Mouse (Mus musculus) E14TG2a.4 (cell line): Measurements from ENCODE around the gene Dynlrb1.

Source experiments
- H3K27me3 ChIP-seq: 2 replicates; pipeline ENCODE4 v1.6.1; 2014; ENCODE audit warnings: low read length, control low read depth; ENCODE audit not compliant: insufficient read depth
- H3K36me3 ChIP-seq: 2 replicates; pipeline ENCODE4 v1.6.1; 2014; ENCODE audit warnings: low read length, control low read depth; ENCODE audit not compliant: insufficient read depth
- H3K4me1 ChIP-seq: replicated peaks from 2 replicates; pipeline ENCODE4 v1.6.1; 2014; ENCODE audit warnings: low read depth, low read length, control low read depth
- H3K4me3 ChIP-seq: replicated peaks from 2 replicates; pipeline ENCODE4 v1.5.1; 2014; ENCODE audit warnings: mild to moderate bottlenecking, low read length
- H3K9me3 ChIP-seq: 2 replicates; pipeline ENCODE4 v1.6.1; 2014; ENCODE audit warnings: low read length, control low read depth
- CTCF ChIP-seq: conservative IDR thresholded peaks from 2 replicates; pipeline ENCODE4 v1.5.1; 2014; ENCODE audit warnings: low read length
- NANOG ChIP-seq: IDR thresholded peaks from 2 replicates; pipeline ENCODE4 v1.6.1; 2014; ENCODE audit warnings: borderline replicate concordance, low read length, mixed read lengths
- POU5F1 ChIP-seq: IDR thresholded peaks from 2 replicates; pipeline ENCODE4 v1.6.1; 2014; ENCODE audit warnings: low read length, borderline replicate concordance

Dynlrb1 gene

DNA sequence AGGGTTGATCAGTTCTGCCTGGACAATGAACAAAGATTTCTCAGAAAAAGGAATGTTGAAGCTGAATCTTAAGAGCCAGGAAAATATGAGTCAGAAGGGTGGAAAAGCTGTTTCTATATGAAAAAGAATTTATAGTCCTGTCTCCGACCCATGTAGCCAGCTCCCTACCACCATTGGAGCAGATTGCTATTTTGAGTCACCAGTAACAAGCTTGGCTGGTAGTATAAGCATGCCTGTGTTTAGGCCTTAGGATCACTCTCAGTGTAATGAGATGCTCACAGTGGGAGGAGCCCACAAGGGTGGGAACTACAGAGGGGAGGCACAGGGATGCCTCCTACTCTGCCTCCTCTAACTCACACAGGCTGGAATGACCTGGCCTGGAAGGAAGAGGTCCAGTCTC is 11.9 kb downstream of the Dynlrb1 start:
- Histone ChIP-seq H3K9me3 (no peaks in the 10 kb centered on the region), H3K36me3 (peaks cover 77% of the 10 kb centered on the region), H3K27me3 (no peaks in the 10 kb centered on the region), H3K4me3 (no peak overlapping the region), H3K4me1 (0 out of 2 replicates have a peak, but pooled peaks cover 3% of the 10 kb centered on the region)
- TF ChIP-seq NANOG (no peak), POU5F1 (no peak), CTCF (no peak)

DNA sequence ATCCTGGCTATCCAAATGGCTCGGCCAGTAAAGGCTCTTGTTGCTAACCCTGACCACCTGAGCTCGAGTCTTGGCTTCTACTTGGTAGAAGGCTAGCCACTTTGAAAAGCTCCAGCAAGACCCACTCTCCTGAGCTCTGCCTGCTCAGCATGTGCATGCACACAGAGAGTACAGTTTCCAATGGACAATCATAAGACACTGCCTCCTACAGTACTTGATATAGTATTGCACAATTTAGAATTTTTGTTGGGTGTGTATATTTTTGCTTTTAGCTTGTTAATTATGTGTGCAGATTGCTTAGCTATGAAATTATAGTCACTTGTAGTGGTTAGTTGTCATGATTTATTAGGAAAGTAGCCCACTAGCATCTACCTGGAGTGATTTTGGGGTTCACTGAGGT is 12.4 kb downstream of the Dynlrb1 start:
- peaks cover 72% of the 10 kb centered on the region for H3K36me3 ChIP-seq
- TF ChIP-seq NANOG: no peak
- no peak for TF ChIP-seq POU5F1
- peak; percentile 26 for TF ChIP-seq CTCF

DNA sequence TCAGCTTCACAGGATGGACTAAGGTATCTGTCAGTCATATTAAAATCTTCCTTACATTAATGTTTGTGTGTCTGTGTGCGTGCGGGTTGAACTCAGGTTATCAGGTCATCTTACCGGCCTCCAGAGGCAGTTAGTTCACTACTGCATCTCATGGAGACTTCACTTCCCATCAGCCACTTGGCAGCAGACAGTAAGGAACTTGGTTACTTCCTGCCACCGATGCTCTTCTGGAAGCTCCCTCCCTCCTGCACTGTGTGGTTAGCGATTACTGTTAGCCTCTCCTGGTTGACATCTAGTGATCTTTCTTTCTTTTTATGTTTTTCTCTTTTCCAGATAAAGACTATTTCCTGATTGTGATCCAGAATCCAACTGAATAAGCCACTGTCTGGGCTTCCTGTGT is 13.3 kb downstream of the Dynlrb1 start:
- Histone ChIP-seq H3K36me3 (peaks cover 64% of the 10 kb centered on the region), H3K4me1 (0 out of 2 replicates have a peak, but pooled peaks cover 3% of the 10 kb centered on the region), H3K9me3 (no peaks in the 10 kb centered on the region), H3K4me3 (no peak overlapping the region), H3K27me3 (no peaks in the 10 kb centered on the region)
- no peak for TF ChIP-seq CTCF
- no peak for TF ChIP-seq NANOG
- TF ChIP-seq POU5F1: no peak

More for the DNA sequence above, 12.4 kb downstream of the Dynlrb1 start:
- Histone ChIP-seq H3K4me3 (no peak overlapping the region), H3K9me3 (no peaks in the 10 kb centered on the region), H3K27me3 (no peaks in the 10 kb centered on the region), H3K4me1 (0 out of 2 replicates have a peak, but pooled peaks cover 3% of the 10 kb centered on the region)

DNA sequence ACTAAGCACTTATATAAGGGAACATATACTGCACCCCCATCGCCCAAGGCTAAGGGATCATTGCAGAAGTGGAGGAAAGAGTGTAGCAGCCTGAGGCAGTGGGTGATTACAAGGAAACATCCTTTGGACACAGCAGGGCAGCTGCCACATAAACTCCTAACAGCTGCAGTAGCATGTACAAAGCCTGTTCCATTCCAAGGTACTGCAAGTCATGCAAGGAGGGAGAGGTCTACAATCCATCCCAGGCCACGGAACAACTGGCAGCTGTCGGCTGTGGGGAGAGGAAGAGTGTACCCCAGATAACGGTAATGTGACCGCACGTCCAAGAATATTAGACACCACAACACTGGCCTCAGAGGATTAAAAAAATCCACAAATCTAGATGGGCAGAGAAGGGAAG is 29.2 kb downstream of the Dynlrb1 start:
- H3K4me3 ChIP-seq: no peak overlapping the region
- H3K9me3 ChIP-seq: no peaks in the 10 kb centered on the region
- TF ChIP-seq POU5F1 (no peak), CTCF (no peak), NANOG (no peak)
- H3K36me3 ChIP-seq: no peaks in the 10 kb centered on the region
- no peaks in the 10 kb centered on the region for H3K27me3 ChIP-seq
- no peaks in the 10 kb centered on the region for H3K4me1 ChIP-seq

DNA sequence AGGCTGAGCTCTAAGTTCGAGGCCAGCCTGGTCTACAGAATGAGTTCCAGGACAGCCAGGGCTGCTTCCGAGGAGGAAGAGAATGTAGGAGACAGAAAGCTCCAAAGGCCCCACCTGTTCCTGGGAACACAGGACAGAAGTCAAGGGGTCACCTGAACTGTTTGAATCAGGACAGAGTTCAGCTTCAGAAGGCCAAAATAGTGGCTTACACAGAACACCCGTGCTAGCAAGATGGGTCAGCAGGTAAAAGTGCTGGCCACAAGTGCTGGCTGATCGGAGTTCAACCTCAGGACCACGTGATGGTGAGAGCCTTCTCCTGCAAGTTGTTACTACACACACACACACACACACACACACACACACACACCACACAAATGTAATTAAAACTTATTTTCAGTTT is 30.6 kb downstream of the Dynlrb1 start:
- Histone ChIP-seq H3K9me3 (no peaks in the 10 kb centered on the region), H3K36me3 (no peaks in the 10 kb centered on the region), H3K27me3 (no peaks in the 10 kb centered on the region), H3K4me1 (no peaks in the 10 kb centered on the region), H3K4me3 (no peak overlapping the region)
- TF ChIP-seq POU5F1: no peak
- TF ChIP-seq CTCF: no peak
- no peak for TF ChIP-seq NANOG

DNA sequence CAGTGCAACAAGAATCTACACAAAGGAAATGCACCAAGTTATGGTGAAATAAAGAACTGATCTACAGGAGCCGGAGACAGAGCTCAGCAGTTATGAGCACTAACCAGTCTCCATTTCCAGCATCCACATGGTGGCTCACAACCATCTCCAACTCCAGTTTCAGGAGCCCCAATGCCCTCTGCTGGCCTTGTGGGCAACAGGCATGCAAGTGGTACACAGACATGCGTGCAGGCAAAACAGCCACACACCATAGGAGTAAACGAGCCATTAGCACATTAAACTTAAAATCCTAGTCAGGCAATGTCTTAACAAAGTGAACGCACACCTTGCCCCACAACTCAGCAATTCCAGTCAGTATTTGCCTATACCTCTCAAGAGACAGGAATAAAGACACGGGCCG is 35.6 kb downstream of the Dynlrb1 start:
- peak; percentile 29 for TF ChIP-seq CTCF
- no peak for TF ChIP-seq NANOG
- Histone ChIP-seq H3K9me3 (no peaks in the 10 kb centered on the region), H3K27me3 (no peaks in the 10 kb centered on the region), H3K4me3 (no peak overlapping the region), H3K4me1 (peaks cover 9% of the 10 kb centered on the region), H3K36me3 (no peaks in the 10 kb centered on the region)

DNA sequence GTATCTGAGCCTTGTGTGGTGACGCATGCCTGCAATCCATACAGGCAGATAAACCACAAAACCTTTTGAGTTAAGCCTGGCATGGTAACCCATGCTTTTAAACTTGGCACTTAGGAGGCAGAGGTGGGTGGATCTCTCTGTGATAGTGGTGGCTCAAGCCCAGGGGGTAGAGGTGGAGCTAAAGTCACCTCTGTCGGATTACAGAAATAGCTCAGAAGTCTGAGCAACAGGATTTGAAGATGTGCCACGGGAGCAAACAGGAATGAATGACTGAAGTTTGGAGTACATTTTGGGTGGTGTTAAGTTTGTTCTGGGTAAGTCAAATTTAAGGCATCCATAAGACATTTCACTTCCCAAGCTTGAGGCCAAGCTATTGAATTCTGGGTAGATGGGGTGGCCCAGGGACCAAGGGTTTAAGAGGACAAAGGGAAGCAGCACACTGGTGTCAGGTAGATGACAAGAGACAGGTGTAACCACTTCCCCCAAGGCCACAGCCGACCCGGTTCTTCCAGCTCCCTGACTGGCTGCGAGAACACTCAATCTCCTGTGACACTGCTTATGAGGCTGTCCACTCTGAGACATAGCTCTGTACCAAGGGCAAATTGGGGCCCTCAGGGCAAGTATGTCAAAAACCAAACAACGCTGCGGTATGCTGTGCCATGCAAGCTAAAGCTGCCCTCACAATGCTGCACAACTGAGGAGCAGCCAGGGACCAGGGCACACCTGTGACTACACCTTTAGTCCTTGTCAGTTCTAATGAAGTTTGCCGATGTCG is 36.2 kb downstream of the Dynlrb1 start:
- no peak for TF ChIP-seq POU5F1
- no peak for TF ChIP-seq NANOG
- no peak for TF ChIP-seq CTCF

DNA sequence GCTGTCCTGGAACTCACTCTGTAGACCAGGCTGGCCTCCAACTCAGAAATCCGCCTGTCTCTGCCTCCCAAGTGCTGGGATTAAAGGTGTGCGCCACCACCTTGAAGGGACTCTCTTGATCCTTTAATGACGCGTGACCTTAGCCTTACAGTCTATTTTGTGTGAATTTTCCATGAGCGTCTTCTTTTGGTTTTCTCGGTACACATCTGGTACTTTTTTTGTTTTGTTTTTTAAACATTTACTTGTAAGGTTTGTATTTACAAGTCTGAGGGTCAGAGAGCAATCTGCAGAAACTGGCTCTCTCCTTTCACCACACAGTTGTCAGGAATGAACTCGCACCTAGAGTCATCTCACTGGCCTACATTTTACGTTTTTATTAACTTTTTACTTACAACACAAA is 37.3 kb downstream of the Dynlrb1 start:
- Histone ChIP-seq H3K9me3 (no peaks in the 10 kb centered on the region), H3K4me1 (peaks cover 19% of the 10 kb centered on the region), H3K4me3 (no peak overlapping the region), H3K36me3 (peaks cover 9% of the 10 kb centered on the region), H3K27me3 (no peaks in the 10 kb centered on the region)
- TF ChIP-seq POU5F1 (no peak), CTCF (no peak), NANOG (no peak)

More for the DNA sequence above, 36.2 kb downstream of the Dynlrb1 start:
- no peaks in the 10 kb centered on the region for H3K27me3 ChIP-seq
- peaks cover 15% of the 10 kb centered on the region for H3K4me1 ChIP-seq
- no peaks in the 10 kb centered on the region for H3K36me3 ChIP-seq
- no peak overlapping the region for H3K4me3 ChIP-seq
- H3K9me3 ChIP-seq: no peaks in the 10 kb centered on the region

DNA sequence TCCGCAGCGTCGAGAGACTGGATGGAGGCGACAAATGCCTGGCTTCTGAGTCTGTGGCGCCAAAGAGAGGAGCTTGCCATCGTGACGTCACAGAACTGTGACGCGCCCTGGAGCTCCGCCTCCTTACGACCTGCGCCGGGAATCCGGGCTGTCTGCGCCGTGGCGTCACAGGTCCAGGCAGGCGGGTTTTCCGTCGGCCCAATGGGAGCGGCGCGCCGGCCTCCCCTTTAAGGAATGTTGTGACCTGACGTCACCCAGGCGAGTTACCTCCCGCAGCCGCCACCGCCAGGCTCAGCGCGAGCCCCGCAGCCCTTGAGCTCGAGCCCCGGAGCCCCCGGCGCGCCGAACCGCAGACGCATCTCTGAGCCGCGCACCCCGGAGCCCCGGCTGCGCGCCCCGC is 39.9 kb downstream of the Dynlrb1 start, which contains the start of gene Map1lc3a:
TSS of gene Map1lc3a (plus strand) at position 103 of the 400 bp plus-strand sequence.
- Histone ChIP-seq H3K4me1 (peaks cover 19% of the 10 kb centered on the region), H3K27me3 (no peaks in the 10 kb centered on the region), H3K4me3 (peak within 1 kb of the TSS; percentile 99), H3K36me3 (peaks cover 18% of the 10 kb centered on the region), H3K9me3 (no peaks in the 10 kb centered on the region)
- no peak for TF ChIP-seq POU5F1
- no peak for TF ChIP-seq CTCF
- TF ChIP-seq NANOG: no peak
